16 mouse cellular contexts compared by ENCODE assay signal in genomic region chr9:89305637-89306036, GRCm38 (mm10).
"Had no signal": no experiment of that assay in that cellular context is flagged by ENCODE, and none has a peak within 500 bp of the region (broad histone marks: within the 10 kb centered on the region; RNA-seq: fewer than 3 reads in every experiment).

No protein-coding gene starts in this region.

- H3K27ac ChIP-seq: lung, embryonic 15.5 days; macrophage; midbrain, embryonic 13.5 days; midbrain, embryonic 15.5 days; neural tube, embryonic 12.5 days had no signal

- H3K9me3 ChIP-seq: lung, embryonic 15.5 days; midbrain, embryonic 13.5 days; midbrain, embryonic 15.5 days; neural tube, embryonic 12.5 days had no signal

- H3K36me3 ChIP-seq: lung, embryonic 15.5 days; midbrain, embryonic 13.5 days; midbrain, embryonic 15.5 days; neural tube, embryonic 12.5 days had no signal

- H3K4me3 ChIP-seq: lung, embryonic 15.5 days; megakaryocyte, embryonic 14.5 days; midbrain, embryonic 13.5 days; midbrain, embryonic 15.5 days; neural tube, embryonic 12.5 days had no signal

- H3K4me1 ChIP-seq: lung, embryonic 15.5 days; megakaryocyte, embryonic 14.5 days; midbrain, embryonic 13.5 days; midbrain, embryonic 15.5 days; neural tube, embryonic 12.5 days had no signal

- H3K9ac ChIP-seq: liver, postnatal 0 days; lung, embryonic 15.5 days; midbrain, embryonic 13.5 days; midbrain, embryonic 15.5 days; neural tube, embryonic 12.5 days had no signal

- DNase-seq: liver, postnatal 0 days; lung, adult 2 months; lung, postnatal 14 days; lung, postnatal 36 days; right cerebral cortex, postnatal 14 days; thymus, adult 18-20 months; thymus, postnatal 14 days; thymus, postnatal 4 days had no signal

- ATAC-seq: liver, postnatal 0 days; lung, postnatal 0 days; midbrain, embryonic 13.5 days; midbrain, embryonic 15.5 days had no signal

- H3K4me2 ChIP-seq: lung, embryonic 15.5 days; midbrain, embryonic 11.5 days; midbrain, embryonic 13.5 days; midbrain, embryonic 15.5 days; neural tube, embryonic 12.5 days had no signal

- H3K27me3 ChIP-seq: lung, embryonic 15.5 days; megakaryocyte, embryonic 14.5 days; midbrain, embryonic 13.5 days; midbrain, embryonic 15.5 days; neural tube, embryonic 12.5 days had no signal
